Mouse (Mus musculus): ENCODE measurements around the gene Magea2.
"Not testable (repeated sequence)": the region's sequence is repeated elsewhere in the genome, so short reads cannot be mapped to it uniquely, and the experiment has no call there.

Gene Magea2

GRCm38 (mm10) chrX:155093566-155093965, at the start of gene Magea2:
Gene Magea2, minus strand, starts transcription at chrX:155093666.
- DNase-seq, result not testable (repeated sequence)

DNA sequence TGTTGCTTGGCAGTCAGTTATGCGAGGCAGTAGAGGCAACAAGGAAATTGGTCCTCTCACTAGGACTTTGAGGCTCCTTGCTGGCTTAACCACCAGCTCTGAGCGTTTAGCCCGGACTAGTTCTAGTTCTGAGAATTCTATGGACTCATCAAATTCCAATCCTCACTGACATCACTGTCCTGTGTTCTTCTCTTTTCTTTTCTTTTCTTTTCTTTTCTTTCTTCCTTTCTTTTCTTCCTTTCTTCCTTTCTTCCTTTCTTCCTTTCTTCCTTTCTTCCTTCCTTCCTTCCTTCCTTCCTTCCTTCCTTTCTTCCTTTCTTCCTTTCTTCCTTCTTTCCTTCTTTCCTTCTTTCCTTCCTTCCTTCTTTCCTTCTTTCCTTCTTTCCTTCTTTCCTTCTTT, 34.8 kb upstream of the Magea2 start, which contains the start of gene Cldn34b2:
TSS of gene Cldn34b2 (minus strand) at position 101 of the 400 bp plus-strand sequence.
- not testable (repeated sequence) for DNase-seq

GRCm38 (mm10) chrX:155098024-155098423, 4.6 kb upstream of the Magea2 start:
- no peak for DNase-seq

DNA sequence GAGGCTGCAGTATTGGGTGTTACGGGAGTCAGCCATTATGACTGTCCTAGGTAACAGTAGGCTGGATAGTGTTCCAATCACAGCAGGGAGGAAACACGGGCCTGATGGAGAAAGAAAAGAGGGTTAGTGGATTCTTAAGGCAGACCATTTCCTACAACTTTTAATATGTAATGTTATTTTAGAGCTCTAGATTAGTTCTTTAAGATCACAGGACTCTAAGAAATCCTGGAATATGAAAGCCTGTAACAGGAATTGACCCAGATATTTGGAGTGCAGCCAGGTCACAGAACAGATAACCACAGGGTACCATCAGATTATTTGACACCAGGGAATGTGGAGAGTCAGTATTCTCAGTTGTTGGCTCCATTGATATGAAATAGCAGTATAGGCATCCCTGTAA, 3.8 kb downstream of the Magea2 start, which contains the start of gene Magea1:
TSS of gene Magea1 (minus strand) at position 101 of the 400 bp plus-strand sequence.
- not testable (repeated sequence) for DNase-seq

GRCm38 (mm10) chrX:155063045-155063444, 30.4 kb downstream of the Magea2 start, which contains the start of gene Magea5:
Gene Magea5, minus strand, starts transcription at chrX:155063145.
- DNase-seq, result not testable (repeated sequence)

DNA sequence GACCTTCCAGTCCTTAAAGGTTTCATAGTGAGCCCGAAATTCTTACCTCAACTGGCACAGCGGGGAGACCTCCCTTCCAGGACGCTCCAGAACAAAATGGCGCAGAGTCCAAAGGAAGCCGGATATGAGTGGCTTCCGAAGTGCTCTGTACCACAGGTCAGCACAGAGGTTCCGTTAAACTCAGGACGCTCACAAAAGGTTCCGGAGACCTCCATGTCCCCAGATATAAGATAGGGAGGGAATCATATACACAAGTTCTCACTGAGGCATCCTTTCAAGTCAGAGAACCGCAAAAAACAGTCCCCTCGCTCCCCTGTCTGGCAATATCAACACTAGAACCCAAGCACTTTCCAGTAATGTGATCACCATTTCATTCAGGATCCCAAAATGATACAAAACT, 97.7 kb downstream of the Magea2 start, which contains the start of gene Magea8:
TSS of gene Magea8 (minus strand) at position 101 of the 400 bp plus-strand sequence.
- not testable (repeated sequence) for DNase-seq

Data from cerebellum, adult 11 months (tissue).